Mouse (Mus musculus) bone marrow macrophage, adult 2 months (primary cell): ENCODE results near the gene Gm9774.

ENCODE experiments used
- CTCF ChIP-seq: IDR thresholded peaks from 2 replicates; pipeline ENCODE4 v1.5.1; 2012; ENCODE audit warnings: low read depth, mild to moderate bottlenecking, low read length, moderate library complexity
- POLR2A ChIP-seq: IDR thresholded peaks from 2 replicates; pipeline ENCODE4 v1.6.1; 2012; ENCODE audit warnings: mild to moderate bottlenecking, low read depth, low read length, borderline replicate concordance

GRCm38 (mm10) chr3:92394301-92394700 lies 34.9 kb downstream of the Gm9774 start:
- TF ChIP-seq CTCF = no peak
- no peak for TF ChIP-seq POLR2A
